Mouse (Mus musculus) myocyte (in vitro differentiated cells): ENCODE data around the gene Abhd2.

Experiments used
- CEBPB ChIP-seq: IDR thresholded peaks from 2 replicates; pipeline ENCODE4 v1.6.1; 2011; ENCODE audit warnings: mild to moderate bottlenecking, moderate library complexity; ENCODE audit not compliant: poor library complexity, insufficient read depth, severe bottlenecking
- POLR2A ChIP-seq: IDR thresholded peaks from one replicate; pipeline ENCODE4 v1.6.1; 2011; ENCODE audit warnings: low read depth, mild to moderate bottlenecking, control low read depth, moderate library complexity; ENCODE audit not compliant: insufficient read length
- TCF12 ChIP-seq: IDR thresholded peaks from one replicate; pipeline ENCODE4 v1.6.1; 2011; ENCODE audit warnings: mild to moderate bottlenecking, control low read depth; ENCODE audit not compliant: poor library complexity, insufficient read depth, severe bottlenecking

DNA sequence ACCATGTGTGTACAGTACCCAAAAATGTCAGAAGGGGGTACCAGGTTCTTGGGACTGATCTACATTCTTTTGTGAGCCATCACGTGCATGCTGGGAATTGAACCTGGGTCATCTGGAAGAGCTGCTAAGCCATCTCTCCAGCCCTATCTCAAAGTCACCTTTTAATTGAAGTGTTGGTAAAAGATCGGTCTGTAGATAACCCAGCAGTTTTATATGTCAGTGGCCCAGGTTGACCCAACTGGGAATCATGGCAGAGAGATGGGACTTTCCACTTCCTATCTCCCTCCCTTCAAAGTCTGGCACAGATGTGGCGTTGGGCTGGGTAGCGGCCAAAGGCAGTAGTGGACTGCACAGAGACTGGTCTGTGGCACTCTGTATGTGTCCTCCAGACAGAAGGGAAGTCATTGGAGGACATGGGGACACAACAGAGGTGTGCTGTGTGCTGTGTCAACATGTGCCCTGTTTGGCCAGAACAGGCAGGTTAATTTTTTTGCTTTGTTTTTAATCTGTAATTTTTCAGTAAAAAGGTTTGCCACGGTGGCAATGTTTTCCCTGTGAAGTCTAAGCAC lies 38.5 kb downstream of the Abhd2 start:
- TF ChIP-seq POLR2A (no peak), CEBPB (no peak), TCF12 (no peak)
